Mouse (Mus musculus): ENCODE data around the gene Hspa12a.

Gene Hspa12a

GRCm38 (mm10) chr19:58859357-58859756, 84.1 kb downstream of the Hspa12a start:
- DNase-seq = peak; percentile 30

- DNase-seq = no peak
Measured at GRCm38 (mm10) chr19:58856129-58856855, 87.2 kb downstream of the Hspa12a start.

- DNase-seq = no peak
Measured at GRCm38 (mm10) chr19:58854899-58855298, 88.6 kb downstream of the Hspa12a start.

DNA sequence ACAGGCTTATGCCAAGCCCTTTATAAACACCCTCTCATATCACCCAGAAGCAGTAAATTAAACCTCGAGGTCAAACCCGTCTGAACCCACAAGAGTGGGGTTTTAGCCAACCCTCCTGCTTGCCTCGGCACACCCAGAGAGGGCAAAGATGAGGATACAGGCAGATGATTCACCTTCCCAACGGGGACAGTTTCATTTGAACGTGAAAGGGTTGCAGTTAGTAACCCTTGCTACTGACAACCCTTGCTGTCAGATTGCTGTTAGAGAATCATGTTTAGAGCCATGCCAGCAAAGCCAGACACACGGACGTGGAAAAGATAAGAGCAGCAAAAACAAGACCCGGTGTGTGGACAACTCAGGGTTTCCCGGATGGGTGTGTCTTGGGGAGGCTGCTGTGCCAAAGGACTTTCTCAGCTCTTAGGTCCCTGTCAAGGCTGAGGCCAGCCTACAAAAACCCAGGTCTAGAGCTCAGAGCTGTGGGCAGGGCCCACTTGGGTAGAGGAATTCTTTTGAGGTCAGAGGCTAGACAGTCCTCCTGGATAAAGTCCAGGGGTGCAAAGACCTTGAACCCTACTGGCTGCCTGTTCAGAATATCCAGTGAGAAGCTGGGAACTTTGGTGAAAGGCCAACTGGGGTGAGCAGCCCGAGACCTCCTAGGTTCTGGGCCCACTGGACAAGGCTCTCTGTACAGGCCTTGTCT, 90.3 kb downstream of the Hspa12a start:
- no peak for DNase-seq

GRCm38 (mm10) chr19:58850719-58851466, 92.6 kb downstream of the Hspa12a start:
- no peak for DNase-seq

DNA sequence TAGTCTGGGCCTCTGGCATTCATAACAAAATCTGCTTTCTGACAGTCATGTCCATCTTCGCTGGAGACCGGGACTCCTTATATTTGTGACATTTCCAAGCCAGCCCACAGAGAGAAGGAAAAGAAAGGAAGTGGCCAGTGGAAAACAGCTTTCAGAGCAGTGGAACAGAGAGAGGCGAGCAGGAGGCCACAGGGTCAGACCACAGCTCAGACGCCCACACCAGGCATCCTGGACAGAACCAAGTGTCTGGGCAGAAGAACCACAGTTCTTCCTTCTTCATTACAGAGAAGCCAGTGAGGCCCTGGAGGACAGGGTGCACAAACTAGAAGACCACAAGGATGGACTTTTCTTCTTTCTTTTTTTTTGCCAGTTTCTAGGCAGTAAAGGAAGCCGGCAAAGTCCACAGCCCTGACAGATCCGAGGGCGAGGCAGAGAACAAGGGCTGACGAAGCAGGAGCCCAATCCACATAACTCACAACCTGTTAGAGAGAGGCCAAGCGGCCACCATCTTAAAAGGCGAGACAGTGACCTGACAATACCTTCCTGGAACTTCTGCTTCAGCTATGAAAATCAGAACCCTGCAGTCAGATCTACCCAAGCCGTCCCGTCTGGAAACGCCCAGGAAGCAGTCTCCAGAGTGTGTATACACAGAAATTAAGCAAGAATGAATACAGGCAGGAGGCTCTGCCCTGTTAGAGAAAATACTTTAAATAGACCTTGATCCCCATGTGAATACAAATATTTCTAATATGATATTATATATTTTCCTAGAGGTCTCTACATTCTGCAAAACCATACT, 93.9 kb downstream of the Hspa12a start:
- DNase-seq = no peak

- no peak for DNase-seq
Measured at GRCm38 (mm10) chr19:58843606-58844005, 99.8 kb downstream of the Hspa12a start.

DNA sequence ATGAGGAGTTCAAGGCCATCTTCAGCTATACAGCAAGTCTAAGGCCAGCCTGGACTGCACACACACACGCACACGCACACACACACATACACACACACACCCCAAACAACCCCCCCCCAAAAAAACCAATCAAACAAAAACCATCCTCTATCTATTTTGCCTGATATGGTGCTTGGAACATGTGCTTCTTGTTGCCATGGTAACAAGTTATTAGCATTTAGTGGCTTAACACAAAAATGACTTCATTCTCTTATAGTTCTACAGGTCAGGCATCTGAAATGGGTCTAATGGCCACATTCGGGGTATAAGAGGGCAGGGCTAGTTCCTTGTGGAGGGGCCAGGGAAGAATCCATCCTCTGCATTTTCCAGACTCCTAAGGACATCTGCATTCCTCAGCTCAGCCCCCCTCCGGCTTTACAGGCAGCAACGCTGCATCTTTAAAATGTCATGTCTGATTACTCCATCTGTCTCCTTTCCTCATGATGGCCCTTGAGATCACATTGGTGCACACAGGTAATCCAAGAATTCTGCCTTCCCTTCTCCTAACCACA, 102.7 kb downstream of the Hspa12a start:
- DNase-seq = no peak

GRCm38 (mm10) chr19:58839806-58840205, 103.6 kb downstream of the Hspa12a start:
- no peak for DNase-seq

DNA sequence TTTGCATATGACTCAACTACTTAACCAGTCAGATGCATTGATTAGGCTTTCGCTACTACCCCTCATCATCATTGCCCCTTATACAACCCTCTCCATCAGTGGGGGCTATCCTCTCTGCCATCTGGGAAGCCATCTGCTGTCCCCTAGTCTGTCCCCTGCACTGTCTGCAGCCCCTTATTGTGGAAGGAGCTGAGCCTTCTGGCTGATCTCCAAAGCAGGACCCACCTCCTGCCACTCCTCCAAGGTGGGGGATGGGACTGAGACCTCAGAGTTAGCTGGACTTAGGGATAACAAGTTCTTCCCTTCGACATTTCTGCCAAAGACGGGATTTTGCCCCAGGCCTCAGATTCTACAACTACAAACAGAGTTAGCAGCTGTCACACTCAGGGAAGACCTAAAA, 104.1 kb downstream of the Hspa12a start:
- no peak for DNase-seq

DNA sequence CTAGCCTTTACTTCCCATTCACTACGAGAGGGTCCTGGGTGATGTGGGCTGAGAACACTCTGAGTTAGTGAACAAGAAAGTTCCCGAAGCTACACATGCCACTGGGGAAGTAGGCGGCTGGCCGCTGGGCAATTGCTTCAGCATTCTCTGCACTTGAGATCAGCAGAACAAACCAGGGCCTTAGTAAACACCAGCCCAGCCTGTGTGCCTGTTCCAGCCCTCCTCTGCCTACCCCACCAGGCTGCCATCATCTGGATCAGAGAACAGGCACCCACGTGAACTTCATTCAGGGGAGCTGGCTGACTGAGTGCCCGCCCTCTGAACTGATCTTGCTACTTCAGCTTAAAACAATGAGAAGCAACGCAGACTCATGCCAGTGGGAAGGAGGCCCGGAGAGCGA, 104.7 kb downstream of the Hspa12a start:
- DNase-seq = no peak

DNA sequence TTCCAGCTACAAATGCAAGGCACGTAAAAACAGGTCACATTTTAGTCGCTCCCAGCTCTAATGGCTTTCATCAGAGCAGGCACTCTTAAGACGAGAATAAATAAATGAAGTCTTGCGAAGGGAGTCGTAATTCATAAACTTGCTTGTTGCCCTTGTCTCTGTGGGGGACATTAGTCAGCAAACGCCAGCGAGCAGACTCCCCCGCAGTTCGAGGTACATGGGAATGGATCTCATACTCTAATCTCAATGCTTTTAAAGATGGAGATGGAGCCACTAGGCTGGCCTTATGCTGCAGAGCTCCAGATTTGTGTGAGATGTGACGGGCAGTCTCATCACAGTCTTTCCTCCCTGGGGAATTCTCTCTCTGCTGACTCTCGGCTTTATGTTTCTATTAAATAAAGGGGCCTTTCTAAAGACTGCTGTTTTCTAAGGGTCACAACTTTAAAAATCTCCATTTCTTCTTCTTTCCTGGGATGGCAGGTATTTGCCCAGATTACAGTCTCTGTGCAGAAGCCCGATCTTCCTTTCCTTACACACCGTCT, 109.7 kb downstream of the Hspa12a start:
- DNase-seq = no peak

DNA sequence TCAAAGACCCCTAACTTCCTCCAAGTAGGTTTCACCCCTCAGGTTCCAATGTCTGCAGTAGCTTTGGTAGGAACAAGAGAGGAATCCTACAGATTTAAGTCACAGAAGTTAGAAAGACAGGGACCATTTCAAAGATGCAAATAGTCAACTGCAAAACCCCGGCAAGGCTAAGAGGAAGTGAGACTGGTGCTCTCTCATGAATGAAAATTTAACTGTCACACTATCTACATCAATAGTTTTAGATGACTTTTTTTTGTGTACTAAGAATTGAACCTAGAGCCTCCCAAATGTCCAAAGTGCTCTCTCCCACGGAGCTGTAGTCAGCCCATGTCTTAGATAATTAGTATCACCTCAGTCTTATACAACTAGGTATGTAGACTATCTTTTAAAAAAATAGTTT, 110.5 kb downstream of the Hspa12a start:
- no peak for DNase-seq

DNA sequence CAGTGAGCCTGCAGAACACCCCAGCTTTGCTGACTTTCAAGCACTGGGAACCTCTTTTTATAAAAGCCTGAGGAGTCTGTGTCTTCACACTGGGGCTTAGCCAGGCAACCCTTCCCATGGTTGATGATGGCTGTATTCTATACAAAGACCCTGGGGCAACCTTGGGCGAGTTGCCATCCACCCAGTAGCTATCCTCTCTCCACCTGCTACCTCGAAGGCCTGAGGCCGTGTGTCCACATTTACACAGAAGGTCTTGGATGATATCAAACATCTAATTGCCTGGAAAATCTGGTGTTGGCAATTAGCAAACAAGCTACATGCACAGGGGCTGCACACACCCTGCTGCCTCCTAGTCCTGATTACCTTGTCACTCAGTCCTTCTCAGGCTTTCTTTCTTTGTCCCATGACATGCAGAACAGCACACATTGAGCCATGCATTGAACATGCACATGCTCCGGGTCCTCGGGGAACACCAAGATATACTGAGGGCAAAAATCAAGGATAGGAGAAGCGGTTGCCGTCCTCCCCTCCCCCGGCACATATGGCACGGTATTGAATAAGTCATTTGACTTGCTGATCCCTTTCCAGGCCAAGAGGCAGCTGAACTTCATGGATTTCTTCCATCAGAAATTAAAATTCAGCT, 112.1 kb downstream of the Hspa12a start:
- DNase-seq = peak; percentile 47

GRCm38 (mm10) chr19:58830182-58830581, 113.3 kb downstream of the Hspa12a start:
- DNase-seq = no peak

DNA sequence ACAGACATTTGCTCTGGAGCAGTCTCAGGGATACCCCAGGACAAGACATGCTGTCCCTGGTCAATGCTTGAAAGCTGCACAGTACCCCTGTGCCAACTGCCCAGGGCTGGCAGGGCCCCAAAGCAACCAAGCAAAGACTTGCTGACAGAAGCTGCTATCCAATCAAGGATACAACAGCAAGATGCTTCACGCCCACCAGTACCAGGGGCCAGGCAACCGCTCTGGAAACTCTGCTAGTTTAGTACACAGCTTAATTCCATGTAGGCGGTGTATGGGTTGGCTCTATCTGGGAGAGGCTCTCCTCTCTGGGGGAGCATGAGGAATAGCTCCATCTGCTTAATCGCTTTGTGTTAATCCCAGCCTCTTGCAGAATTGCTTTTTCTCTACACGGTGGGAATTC, 113.9 kb downstream of the Hspa12a start:
- DNase-seq = peak; percentile 63

DNA sequence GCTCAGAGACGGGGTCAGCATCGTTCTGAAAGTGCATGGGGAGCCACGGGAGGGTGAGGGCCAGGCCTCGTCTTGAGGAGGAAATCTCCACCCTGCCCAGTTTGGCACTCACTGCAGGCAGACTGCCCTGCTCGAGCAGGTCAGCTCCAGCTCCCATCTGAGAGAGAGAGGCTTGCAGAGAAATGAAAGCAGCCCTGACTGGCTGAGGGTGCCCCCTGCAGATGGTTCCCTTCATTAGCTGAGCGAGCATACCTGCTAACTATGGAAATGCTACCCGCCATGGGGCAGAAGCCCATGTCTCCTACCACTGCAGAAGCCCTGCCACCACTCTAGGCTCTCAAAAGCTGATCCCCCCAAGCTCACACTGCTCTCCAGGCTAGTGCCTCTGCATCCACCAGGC, 115.8 kb downstream of the Hspa12a start:
- no peak for DNase-seq

- DNase-seq = no peak
Measured at GRCm38 (mm10) chr19:58824316-58824715, 119.1 kb downstream of the Hspa12a start.

GRCm38 (mm10) chr19:58823301-58823700, 120.2 kb downstream of the Hspa12a start:
- DNase-seq = peak; percentile 45

GRCm38 (mm10) chr19:58822454-58823200, 120.8 kb downstream of the Hspa12a start:
- DNase-seq = peak; percentile 96

Measured in cerebellum, adult 9-11 months (tissue).